Mouse (Mus musculus) hindbrain, embryonic 14.5 days (tissue): Measurements from ENCODE around the gene Ppm1f. TPM values are rescaled to one million over a fixed set of nuclear protein-coding genes. Genes with fewer than 3 reads are reported as not detected.

Source experiments
- polyA plus RNA-seq: library from polyadenylated mRNA; unstranded; fragments of >200 nt; fragmentation: Nextera tagmentation; extraction: Ambion mirVana; gene quantifications from 2 replicates; pipeline ENCODE4 v1.2.1, GENCODE M21; 2014

Gene Ppm1f
- polyA plus RNA-seq, 1 experiment from 2014 or later = 20.3 TPM

Other genes with a start within 250 kb of the Ppm1f start
- not detected in 2 replicates for gene Olfr19, start 220.1 kb upstream of the Ppm1f start, polyA plus RNA-seq
- 18.3 and 21.6 TPM in 2 replicates for gene Spag6l, start 67.0 kb upstream of the Ppm1f start, polyA plus RNA-seq
- gene Igll1, start 32.5 kb upstream of the Ppm1f start, polyA plus RNA-seq = not detected in 2 replicates
- 63.5 and 77.7 TPM in 2 replicates for gene Top3b, start 25.7 kb upstream of the Ppm1f start, polyA plus RNA-seq
- 0.80 TPM in 1 of 2 replicates, not detected in the other for gene Vpreb1, start 25.6 kb upstream of the Ppm1f start, polyA plus RNA-seq
- 223 and 236 TPM in 2 replicates for gene Mapk1, start 86.9 kb downstream of the Ppm1f start, polyA plus RNA-seq
- gene Ypel1, start 173.2 kb downstream of the Ppm1f start, polyA plus RNA-seq = 118 and 124 TPM in 2 replicates
- 128 and 136 TPM in 2 replicates for gene Ppil2, start 214.8 kb downstream of the Ppm1f start, polyA plus RNA-seq
- 11.8 and 11.9 TPM in 2 replicates for gene 2610318N02Rik, start 228.7 kb downstream of the Ppm1f start, polyA plus RNA-seq
- gene Sdf2l1, start 235.9 kb downstream of the Ppm1f start, polyA plus RNA-seq = 24.5 and 25.9 TPM in 2 replicates
- gene Ydjc, start 248.2 kb downstream of the Ppm1f start, polyA plus RNA-seq = 47.5 and 49.2 TPM in 2 replicates